Mouse (Mus musculus) stomach, embryonic 15.5 days (tissue): ENCODE measurements around the gene Cxcl17. TPM values are rescaled to one million over a fixed set of nuclear protein-coding genes. Genes with fewer than 3 reads are reported as not detected.

ENCODE experiments used
- ATAC-seq: fragments of 200-750 bp; cut with Nextera tagmentation; 2 replicates; pipeline ENCODE4 v1.8.0; 2017; ENCODE audit warnings: low read depth, moderate number of reproducible peaks, moderate TSS enrichment; ENCODE audit not compliant: insufficient read depth, low FRiP score
- H3K27ac ChIP-seq: fragments of 300-500 bp; sonication (generic); 2 replicates; pipeline ENCODE4 v1.5.1; 2015; ENCODE audit warnings: mild to moderate bottlenecking, inconsistent platforms
- H3K27me3 ChIP-seq: fragments of 300-500 bp; sonication (generic); replicated peaks from 2 replicates; pipeline ENCODE4 v1.6.1; 2015; ENCODE audit warnings: inconsistent platforms
- H3K36me3 ChIP-seq: fragments of 300-500 bp; sonication (generic); 2 replicates; pipeline ENCODE4 v1.6.1; 2015; ENCODE audit warnings: inconsistent platforms
- H3K4me1 ChIP-seq: fragments of 300-500 bp; sonication (generic); 2 replicates; pipeline ENCODE4 v1.6.1; 2015; ENCODE audit warnings: inconsistent platforms
- H3K4me2 ChIP-seq: fragments of 300-500 bp; sonication (generic); 2 replicates; pipeline ENCODE4 v1.6.1; 2015; ENCODE audit warnings: mild to moderate bottlenecking, inconsistent platforms
- H3K4me3 ChIP-seq: fragments of 300-500 bp; sonication (generic); replicated peaks from 2 replicates; pipeline ENCODE4 v1.5.1; 2015; ENCODE audit warnings: inconsistent platforms
- H3K9ac ChIP-seq: fragments of 300-500 bp; sonication (generic); 2 replicates; pipeline ENCODE4 v1.6.1; 2015; ENCODE audit warnings: inconsistent platforms
- H3K9me3 ChIP-seq: fragments of 300-500 bp; sonication (generic); 2 replicates; pipeline ENCODE4 v1.6.1; 2016; ENCODE audit warnings: inconsistent platforms
- WGBS: fragments of 180-500 bp; shearing (Covaris S2); methylation state at CpG from one replicate; pipeline ENCODE4 v1.1.7; 2015; 5-methylcytosine and 5-hydroxymethylcytosine counted together
- polyA plus RNA-seq: library from polyadenylated mRNA; unstranded; fragments of >200 nt; fragmentation: Nextera tagmentation; extraction: Ambion mirVana; gene quantifications from 2 replicates; pipeline ENCODE4 v1.2.1, GENCODE M21; 2015

Gene Cxcl17
- polyA plus RNA-seq, 1 experiment from 2014 or later, result 0.42 TPM

DNA sequence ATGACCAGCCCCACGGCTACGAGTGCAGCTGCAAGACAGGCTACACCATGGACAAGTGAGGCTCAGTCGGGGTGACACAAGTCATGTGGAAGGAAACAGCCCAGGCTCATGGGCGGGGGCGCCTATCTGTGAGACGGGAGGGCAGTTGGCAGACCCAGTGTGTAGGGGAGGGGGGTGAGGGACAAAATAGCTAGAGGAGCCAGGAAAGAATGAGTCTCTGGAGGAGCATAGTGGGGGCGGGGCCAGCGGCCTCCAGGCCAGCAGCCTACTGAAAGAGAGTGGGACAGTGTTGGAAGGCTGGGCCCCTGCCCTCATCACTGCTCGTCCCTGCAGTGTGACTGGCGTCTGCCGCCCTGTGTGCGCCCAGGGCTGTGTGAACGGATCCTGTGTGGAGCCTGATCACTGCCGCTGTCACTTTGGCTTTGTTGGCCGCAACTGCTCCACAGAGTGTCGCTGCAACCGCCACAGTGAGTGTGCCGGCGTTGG lies 53.9 kb downstream of the Cxcl17 start:
- Histone ChIP-seq H3K4me2 (no peak overlapping the region), H3K9ac (no peak overlapping the region), H3K4me1 (no peaks in the 10 kb centered on the region), H3K36me3 (no peaks in the 10 kb centered on the region; the same call in 1 of the 2 replicates), H3K4me3 (no peak overlapping the region), H3K9me3 (no peaks in the 10 kb centered on the region), H3K27ac (no peak overlapping the region), H3K27me3 (no peaks in the 10 kb centered on the region)
- no peak for ATAC-seq
- 82% methylated on average over 19 of the region's 19 CpGs for WGBS

Other genes starting within 250 kb of the Cxcl17 start
- 1.4 and 1.6 TPM in 2 replicates for gene Pou2f2, start 233.2 kb downstream of the Cxcl17 start, polyA plus RNA-seq
- gene Dedd2, start 192.3 kb downstream of the Cxcl17 start, polyA plus RNA-seq, result 15.1 and 15.2 TPM in 2 replicates
- 2.8 and 3.1 TPM in 2 replicates for gene Zfp526, start 191.5 kb downstream of the Cxcl17 start, polyA plus RNA-seq
- gene Gsk3a, start 175.0 kb downstream of the Cxcl17 start, polyA plus RNA-seq, result 9.4 and 10.5 TPM in 2 replicates
- gene Erf, start 162.1 kb downstream of the Cxcl17 start, polyA plus RNA-seq, result 13.0 and 17.6 TPM in 2 replicates
- 33.8 and 36.4 TPM in 2 replicates for gene Cic, start 145.2 kb downstream of the Cxcl17 start, polyA plus RNA-seq
- 201 and 215 TPM in 2 replicates for gene Pafah1b3, start 114.9 kb downstream of the Cxcl17 start, polyA plus RNA-seq
- gene Prr19, start 111.5 kb downstream of the Cxcl17 start, polyA plus RNA-seq, result 0.41 and 0.49 TPM in 2 replicates
- gene Tmem145, start 106.8 kb downstream of the Cxcl17 start, polyA plus RNA-seq, result 1.4 and 1.6 TPM in 2 replicates
- 10.3 and 10.9 TPM in 2 replicates for gene Megf8, start 95.7 kb downstream of the Cxcl17 start, polyA plus RNA-seq
- gene Cnfn, start 43.2 kb downstream of the Cxcl17 start, polyA plus RNA-seq, result 107 and 419 TPM in 2 replicates
- gene Lipe, start 14.2 kb downstream of the Cxcl17 start, polyA plus RNA-seq, result 8.3 and 8.4 TPM in 2 replicates
- gene Ceacam1, start 64.7 kb upstream of the Cxcl17 start, polyA plus RNA-seq, result 32.4 and 54.7 TPM in 2 replicates
- gene Ceacam2, start 127.0 kb upstream of the Cxcl17 start, polyA plus RNA-seq, result not detected in 2 replicates
- gene Erich4, start 203.0 kb upstream of the Cxcl17 start, polyA plus RNA-seq, result 3.2 and 3.9 TPM in 2 replicates
- 33.0 and 38.0 TPM in 2 replicates for gene Dmac2, start 206.5 kb upstream of the Cxcl17 start, polyA plus RNA-seq
- 11.3 and 12.3 TPM in 2 replicates for gene B3gnt8, start 213.8 kb upstream of the Cxcl17 start, polyA plus RNA-seq
- 54.5 and 56.8 TPM in 2 replicates for gene Bckdha, start 246.1 kb upstream of the Cxcl17 start, polyA plus RNA-seq
- 71.8 and 79.8 TPM in 2 replicates for gene Exosc5, start 246.3 kb upstream of the Cxcl17 start, polyA plus RNA-seq